Mouse (Mus musculus) midbrain, embryonic 11.5 days (tissue): ENCODE measurements around the gene Flad1. TPM values are rescaled to one million over a fixed set of nuclear protein-coding genes. Genes with fewer than 3 reads are reported as not detected.

ENCODE experiments used
- ATAC-seq: fragments of 200-750 bp; cut with Nextera tagmentation; 2 replicates; pipeline ENCODE4 v1.8.0; 2017; ENCODE audit warnings: moderate TSS enrichment, moderate library complexity; ENCODE audit not compliant: low FRiP score
- DNase-seq: peaks from one replicate; pipeline ENCODE4 v3.0.0; 2015; ENCODE audit warnings: low spot score; ENCODE audit errors: missing footprints
- H3K27ac ChIP-seq: fragments of 300-500 bp; sonication (generic); 2 replicates; pipeline ENCODE4 v1.5.1; 2014; ENCODE audit warnings: low read depth, low read length
- H3K27me3 ChIP-seq: fragments of 300-500 bp; sonication (generic); 2 replicates; pipeline ENCODE4 v1.6.1; 2014; ENCODE audit warnings: mild to moderate bottlenecking, low read length, moderate library complexity, mixed read lengths; ENCODE audit not compliant: control insufficient read depth, insufficient read depth
- H3K36me3 ChIP-seq: fragments of 300-500 bp; sonication (generic); 2 replicates; pipeline ENCODE4 v1.6.1; 2014; ENCODE audit warnings: mild to moderate bottlenecking, low read length, moderate library complexity, mixed read lengths; ENCODE audit not compliant: control insufficient read depth, insufficient read depth
- H3K4me1 ChIP-seq: fragments of 300-500 bp; sonication (generic); 2 replicates; pipeline ENCODE4 v1.6.1; 2014; ENCODE audit warnings: low read length; ENCODE audit not compliant: control insufficient read depth, insufficient read depth
- H3K4me2 ChIP-seq: fragments of 300-500 bp; sonication (generic); 2 replicates; pipeline ENCODE4 v1.6.1; 2014; ENCODE audit warnings: mild to moderate bottlenecking, moderate library complexity
- H3K4me3 ChIP-seq: fragments of 300-500 bp; sonication (generic); 2 replicates; pipeline ENCODE4 v1.5.1; 2014; ENCODE audit warnings: low read depth, low read length
- H3K9ac ChIP-seq: fragments of 300-500 bp; sonication (generic); 2 replicates; pipeline ENCODE4 v1.6.1; 2014; ENCODE audit warnings: low read length
- H3K9me3 ChIP-seq: fragments of 300-500 bp; sonication (generic); 2 replicates; pipeline ENCODE4 v1.6.1; 2016; ENCODE audit warnings: low read length; ENCODE audit not compliant: control insufficient read depth
- WGBS: fragments of 180-500 bp; shearing (Covaris S2); extraction: QIAGEN DNeasy Blood & Tissue Kit; methylation state at CpG from one replicate; pipeline ENCODE4 v1.1.7; 2014; 5-methylcytosine and 5-hydroxymethylcytosine counted together
- polyA plus RNA-seq: library from polyadenylated mRNA; unstranded; fragments of >200 nt; fragmentation: Nextera tagmentation; extraction: Ambion mirVana; gene quantifications from 2 replicates; pipeline ENCODE4 v1.2.1, GENCODE M21; 2014

The Flad1 gene
- polyA plus RNA-seq, 1 experiment from 2014 or later, result 25.4 TPM

- DNase-seq (no peak), ATAC-seq (no peak)
- H3K4me3 ChIP-seq, result no peak overlapping the region
- H3K27me3 ChIP-seq, result no peaks in the 10 kb centered on the region
- H3K4me2 ChIP-seq, result no peak overlapping the region
- peaks cover 21% of the 10 kb centered on the region for H3K4me1 ChIP-seq
- no peak overlapping the region for H3K27ac ChIP-seq
- no peaks in the 10 kb centered on the region for H3K9me3 ChIP-seq
- H3K9ac ChIP-seq, result no peak overlapping the region
- 87% methylated on average over 11 of the region's 11 CpGs for WGBS
- no peaks in the 10 kb centered on the region for H3K36me3 ChIP-seq
Measured at GRCm38 (mm10) chr3:89381233-89381632, 30.4 kb downstream of the Flad1 start.

GRCm38 (mm10) chr3:89380711-89381110 lies 31.0 kb downstream of the Flad1 start:
- Histone ChIP-seq H3K9ac (no peak overlapping the region), H3K27ac (no peak overlapping the region), H3K4me3 (no peak overlapping the region), H3K27me3 (no peaks in the 10 kb centered on the region), H3K4me1 (peaks cover 21% of the 10 kb centered on the region), H3K9me3 (no peaks in the 10 kb centered on the region), H3K4me2 (no peak overlapping the region), H3K36me3 (no peaks in the 10 kb centered on the region)
- DNase-seq, result no peak
- no peak for ATAC-seq
- WGBS, result 94% methylated on average over 18 of the region's 18 CpGs

GRCm38 (mm10) chr3:89380291-89380690 lies 31.4 kb downstream of the Flad1 start:
- no peaks in the 10 kb centered on the region for H3K9me3 ChIP-seq
- no peaks in the 10 kb centered on the region for H3K27me3 ChIP-seq
- peaks cover 18% of the 10 kb centered on the region for H3K4me1 ChIP-seq
- 95% methylated on average over 14 of the region's 14 CpGs for WGBS
- ATAC-seq, result no peak
- no peak overlapping the region for H3K4me2 ChIP-seq
- no peak overlapping the region for H3K9ac ChIP-seq
- no peaks in the 10 kb centered on the region for H3K36me3 ChIP-seq
- H3K27ac ChIP-seq, result no peak overlapping the region
- no peak for DNase-seq
- no peak overlapping the region for H3K4me3 ChIP-seq

- H3K9me3 ChIP-seq, result no peaks in the 10 kb centered on the region
- no peaks in the 10 kb centered on the region for H3K36me3 ChIP-seq
- no peak for ATAC-seq
- WGBS, result 87% methylated on average over 31 of the region's 31 CpGs
- no peak for DNase-seq
- H3K27me3 ChIP-seq, result no peaks in the 10 kb centered on the region
- no peak overlapping the region for H3K4me2 ChIP-seq
- H3K4me3 ChIP-seq, result 0 out of 2 replicates have a peak overlapping the region, but pooled peaks have one; percentile 41
- H3K9ac ChIP-seq, result no peak overlapping the region
- peaks cover 12% of the 10 kb centered on the region for H3K4me1 ChIP-seq
- H3K27ac ChIP-seq, result no peak overlapping the region
Measured at GRCm38 (mm10) chr3:89379388-89380131, 32.1 kb downstream of the Flad1 start.

- peaks cover 11% of the 10 kb centered on the region for H3K4me1 ChIP-seq
- peak overlapping the region; percentile 69 for H3K9ac ChIP-seq
- 2% methylated on average over 28 of the region's 29 CpGs for WGBS
- H3K36me3 ChIP-seq, result no peaks in the 10 kb centered on the region
- peak overlapping the region; percentile 41 for H3K4me3 ChIP-seq
- no peak overlapping the region for H3K27ac ChIP-seq
- no peaks in the 10 kb centered on the region for H3K9me3 ChIP-seq
- H3K27me3 ChIP-seq, result no peaks in the 10 kb centered on the region
- H3K4me2 ChIP-seq, result peak overlapping the region; percentile 64
- ATAC-seq (peak; percentile 90), DNase-seq (peak; percentile 99)
Measured at GRCm38 (mm10) chr3:89378394-89379067, 33.1 kb downstream of the Flad1 start.

- ATAC-seq, result no peak; the same call in 1 of the 2 replicates
- Histone ChIP-seq H3K4me1 (peaks cover 11% of the 10 kb centered on the region), H3K27me3 (no peaks in the 10 kb centered on the region), H3K27ac (no peak overlapping the region), H3K4me2 (no peak overlapping the region; the same call in 1 of the 2 replicates), H3K36me3 (no peaks in the 10 kb centered on the region), H3K9ac (no peak overlapping the region), H3K9me3 (no peaks in the 10 kb centered on the region), H3K4me3 (no peak overlapping the region)
- WGBS, result 72% methylated on average over 4 of the region's 4 CpGs
- DNase-seq, result no peak
Measured at GRCm38 (mm10) chr3:89377831-89378230, 33.8 kb downstream of the Flad1 start.

- Histone ChIP-seq H3K4me2 (no peak overlapping the region), H3K9ac (no peak overlapping the region), H3K27ac (no peak overlapping the region), H3K36me3 (no peaks in the 10 kb centered on the region), H3K27me3 (no peaks in the 10 kb centered on the region), H3K4me3 (no peak overlapping the region), H3K4me1 (peaks cover 7% of the 10 kb centered on the region), H3K9me3 (no peaks in the 10 kb centered on the region)
- no peak for ATAC-seq
- DNase-seq, result no peak
- 43% methylated on average over 5 of the region's 5 CpGs for WGBS
Measured at GRCm38 (mm10) chr3:89373581-89374231, 38.0 kb downstream of the Flad1 start.

- Histone ChIP-seq H3K4me2 (no peak overlapping the region), H3K36me3 (no peaks in the 10 kb centered on the region), H3K27ac (no peak overlapping the region), H3K4me1 (no peaks in the 10 kb centered on the region), H3K9me3 (no peaks in the 10 kb centered on the region), H3K4me3 (no peak overlapping the region), H3K27me3 (no peaks in the 10 kb centered on the region), H3K9ac (no peak overlapping the region)
- DNase-seq (no peak), ATAC-seq (no peak)
- WGBS, result 70% methylated on average over 11 of the region's 11 CpGs
Measured at GRCm38 (mm10) chr3:89367338-89367737, 44.3 kb downstream of the Flad1 start.
